Mouse (Mus musculus) adrenal gland, postnatal 14 days (tissue): ENCODE results near the gene Tmem106c. TPM values are rescaled to one million over a fixed set of nuclear protein-coding genes. Genes with fewer than 3 reads are reported as not detected.

Experiments
- DNase-seq: peaks from one replicate; pipeline ENCODE4 v3.0.0; 2021; ENCODE audit warnings: mixed read lengths
- long read RNA-seq, 2 experiments: library from polyadenylated mRNA; stranded (forward); transcript quantifications; one replicate each; pipeline ENCODE4 v2.0.0; 2021
- total RNA-seq: library from RNA; stranded (reverse); gene quantifications from 2 replicates; pipeline ENCODE4 v1.2.3, GENCODE M21; 2021

Tmem106c gene
- 39.4 and 40.9 TPM in 2 replicates for total RNA-seq
- long read RNA-seq, experiment 1, transcript Tmem106c-202 (8 exons, 1,455 nt): major isoform, 47 of 99 reads
- long read RNA-seq, experiment 1, transcript Tmem106c-201 (8 exons, 1,623 nt): minor isoform, 30 of 99 reads
- long read RNA-seq, experiment 1, partial matches to known transcripts: 5 of 99 reads
- long read RNA-seq, experiment 1, other reads (novel, unspliced or antisense): 17 of 99 reads
- long read RNA-seq, experiment 2, transcript Tmem106c-201 (8 exons, 1,623 nt): minor isoform, 22 of 78 reads
- long read RNA-seq, experiment 2, transcript Tmem106c-202 (8 exons, 1,455 nt): major isoform, 39 of 78 reads
- long read RNA-seq, experiment 2, partial matches to known transcripts: 7 of 78 reads
- long read RNA-seq, experiment 2, other reads (novel, unspliced or antisense): 10 of 78 reads

DNA sequence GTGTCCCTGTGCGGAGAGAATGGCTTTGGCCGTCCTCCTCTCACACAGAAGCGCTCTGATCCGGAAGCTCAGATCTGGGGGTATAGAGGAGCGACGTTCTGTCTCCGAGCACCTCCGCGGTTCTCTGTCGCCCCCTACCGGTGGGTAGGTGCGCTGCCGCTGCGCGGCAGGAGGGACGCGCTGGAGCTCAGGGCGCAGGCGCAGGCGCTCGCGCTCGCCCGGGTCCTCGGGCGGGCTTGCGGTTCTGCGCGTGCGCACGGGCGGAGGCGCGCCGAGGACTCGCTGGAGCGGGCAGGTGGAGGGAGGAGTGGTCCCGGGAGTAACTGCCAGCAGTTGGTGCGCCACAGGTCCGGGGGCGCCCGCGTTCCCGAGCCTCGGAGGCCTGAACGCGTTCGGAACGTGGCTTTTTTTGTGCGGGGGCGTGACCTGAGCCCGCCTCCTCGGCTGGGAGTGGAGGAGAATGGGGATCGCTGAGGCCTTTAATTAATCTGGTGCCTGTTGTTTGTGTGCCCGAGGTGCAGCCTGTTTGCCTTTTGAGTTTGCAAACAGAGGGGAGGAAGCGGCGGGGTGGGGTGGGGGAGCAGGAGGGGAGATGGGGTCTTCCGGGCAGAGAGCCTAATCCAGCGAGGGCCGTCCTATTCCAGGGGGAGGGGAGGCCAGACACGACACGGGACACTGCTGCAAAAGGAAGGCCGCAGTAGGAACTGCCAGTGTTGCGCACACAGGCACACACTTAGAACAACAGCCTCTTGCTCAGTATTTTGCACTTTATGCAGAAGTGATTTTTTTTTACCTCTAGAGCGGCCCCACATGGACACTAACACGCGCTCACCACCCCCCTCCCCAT is at the start of gene Tmem106c:
Tmem106c (plus strand) TSS at position 212 of the 847 bp plus-strand sequence.
- peak; percentile 96 for DNase-seq

DNA sequence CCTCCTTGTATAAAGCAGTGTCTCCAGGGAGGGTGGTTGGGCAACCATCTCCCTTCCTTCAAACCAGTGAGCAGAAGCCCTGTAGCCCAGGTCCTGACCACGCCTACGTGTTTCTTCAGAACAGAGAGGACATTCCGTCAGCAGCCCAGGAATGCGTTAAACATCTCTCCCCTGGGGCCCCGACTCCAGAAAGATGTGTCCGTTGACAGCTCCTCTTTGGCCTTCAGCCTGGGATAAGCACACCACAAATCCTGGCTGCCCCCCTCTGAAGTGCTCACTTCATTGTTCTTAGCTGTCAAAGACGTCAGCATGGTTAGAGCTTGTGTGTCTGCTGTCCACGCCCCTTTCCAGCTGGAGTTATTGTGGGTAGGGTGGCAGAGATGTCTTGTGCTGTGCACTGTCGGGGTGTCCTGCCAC is 49.7 kb upstream of the Tmem106c start:
- peak; percentile 72 for DNase-seq

DNA sequence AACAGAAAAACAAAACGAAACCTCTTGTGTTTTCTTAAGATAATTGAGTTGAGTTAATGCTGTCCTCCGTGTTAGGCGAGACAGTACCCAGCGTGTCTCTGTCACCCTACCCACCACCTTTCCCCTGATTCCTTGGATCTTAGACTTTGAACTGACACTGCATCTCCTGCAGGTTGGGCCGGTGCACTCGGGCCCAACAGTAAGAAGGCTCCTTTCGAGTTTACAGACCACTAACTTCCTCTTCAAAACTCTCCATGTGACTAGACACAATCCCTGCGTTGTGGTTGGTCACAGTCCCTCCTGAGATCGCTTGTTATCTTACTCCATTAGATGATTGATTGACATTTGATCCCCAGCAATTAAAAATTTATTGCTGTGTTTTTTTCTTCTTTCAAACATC is 46.0 kb upstream of the Tmem106c start:
- DNase-seq: no peak

DNA sequence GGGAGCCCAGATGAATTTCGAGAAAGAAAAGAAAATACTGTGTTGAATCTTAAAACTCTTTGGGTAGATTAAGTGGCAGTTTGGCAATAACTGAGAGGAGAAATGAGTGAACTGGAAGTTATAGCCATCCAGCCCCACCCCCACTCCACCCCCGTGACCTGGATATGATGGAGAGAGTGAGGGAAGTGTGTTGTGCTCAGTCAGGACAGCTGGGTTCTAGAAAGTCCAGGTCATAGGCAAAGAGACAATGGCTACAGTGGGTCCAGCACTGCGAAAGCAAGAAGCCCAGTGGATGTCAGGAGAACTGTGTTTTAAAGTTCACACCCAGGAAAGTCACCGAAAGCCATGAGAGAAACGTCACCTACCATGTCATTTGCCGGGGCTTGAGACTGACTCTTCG is 44.8 kb upstream of the Tmem106c start:
- DNase-seq: no peak

DNA sequence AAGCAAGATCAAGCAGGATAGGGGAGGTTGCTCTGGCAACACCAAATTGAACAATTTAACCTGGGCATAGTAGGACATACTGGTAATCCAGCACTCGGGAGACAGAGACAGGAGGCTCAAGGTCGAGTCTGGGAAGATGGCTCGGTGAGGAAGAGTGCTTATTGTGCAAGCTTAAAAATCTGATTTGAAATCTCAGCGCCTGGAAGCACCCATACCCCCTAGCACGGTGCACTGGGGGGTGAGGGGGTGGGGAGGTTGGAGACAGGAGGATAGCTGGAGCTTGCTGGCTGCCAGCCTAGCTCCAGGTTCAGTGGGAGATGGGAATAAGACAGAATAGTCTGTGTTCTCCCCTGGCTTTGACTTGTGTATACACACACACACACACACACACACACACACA is 43.7 kb upstream of the Tmem106c start:
- no peak for DNase-seq

- DNase-seq: no peak
Observed at GRCm38 (mm10) chr15:97921796-97922195, 42.2 kb upstream of the Tmem106c start.

- DNase-seq: no peak
Observed at GRCm38 (mm10) chr15:97922421-97922820, 41.6 kb upstream of the Tmem106c start.

DNA sequence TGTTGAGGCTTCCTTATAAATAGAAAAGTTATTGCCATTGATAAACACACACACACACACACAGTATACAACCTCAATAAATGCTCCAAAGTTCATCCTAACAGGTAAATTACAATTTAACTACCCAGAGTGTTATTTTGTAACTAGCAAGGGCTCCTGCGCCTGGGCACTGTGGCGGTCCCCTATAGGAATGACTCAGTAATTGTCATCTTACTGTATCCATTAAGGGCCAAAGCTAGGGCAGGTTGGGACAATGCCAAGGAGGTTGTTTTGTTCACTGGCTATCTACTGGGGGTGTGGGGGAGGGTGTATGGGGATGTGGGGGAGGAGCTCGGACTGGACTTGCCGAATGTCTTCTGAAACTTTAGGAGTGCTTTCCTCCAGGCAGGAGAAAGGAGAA is 37.0 kb upstream of the Tmem106c start:
- DNase-seq: no peak

GRCm38 (mm10) chr15:97927821-97928220 is 36.2 kb upstream of the Tmem106c start:
- no peak for DNase-seq

DNA sequence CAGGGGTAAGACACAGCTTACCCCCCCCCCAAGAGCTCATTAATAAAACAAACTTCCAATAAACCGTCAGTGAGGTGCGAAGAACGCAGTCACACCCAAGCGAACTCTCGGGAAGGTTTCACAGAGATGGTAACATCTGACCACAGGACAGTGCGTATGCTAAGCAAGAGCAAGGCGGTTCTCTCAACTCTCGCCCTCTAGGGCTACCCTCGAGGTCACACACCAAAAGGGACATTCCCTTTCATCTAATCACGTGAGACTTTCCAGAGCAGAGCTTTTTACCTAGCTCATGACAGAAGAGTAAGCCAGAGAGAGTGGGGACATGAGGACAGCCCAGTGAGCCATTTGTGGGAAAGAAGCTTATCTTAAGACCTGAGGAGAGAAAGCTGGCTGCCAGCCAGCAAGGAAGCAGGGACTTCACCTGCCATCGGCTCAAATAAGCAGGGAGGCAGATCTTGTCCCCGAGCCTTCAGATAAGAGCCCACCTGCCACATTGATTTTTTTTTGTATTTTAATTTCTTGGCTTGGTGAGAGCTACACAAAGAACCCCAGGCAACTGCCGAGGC is 34.7 kb upstream of the Tmem106c start:
- DNase-seq: no peak

DNA sequence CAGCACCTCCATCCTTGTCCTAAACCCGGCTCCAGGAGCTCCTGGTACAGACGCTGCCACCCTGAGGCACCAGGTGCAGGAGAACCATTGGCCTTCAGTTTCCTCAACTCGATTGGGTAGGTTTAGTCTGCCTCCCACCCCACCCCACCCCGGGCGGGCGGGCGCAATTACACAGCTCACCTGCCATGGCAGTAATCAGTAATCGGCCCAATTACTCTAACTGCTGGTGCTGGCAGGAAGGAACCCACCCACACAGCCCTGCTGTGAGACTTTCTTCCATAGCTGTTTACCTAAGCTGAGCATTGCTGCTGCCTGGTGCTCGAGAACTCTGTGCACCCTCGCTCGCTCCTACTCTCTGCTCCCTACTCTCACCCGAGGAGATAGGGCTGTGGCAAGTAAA is 31.6 kb upstream of the Tmem106c start:
- no peak for DNase-seq

- no peak for DNase-seq
Observed at GRCm38 (mm10) chr15:97938580-97938979, 25.4 kb upstream of the Tmem106c start.

- DNase-seq: no peak
Observed at GRCm38 (mm10) chr15:97940088-97940487, 23.9 kb upstream of the Tmem106c start.

DNA sequence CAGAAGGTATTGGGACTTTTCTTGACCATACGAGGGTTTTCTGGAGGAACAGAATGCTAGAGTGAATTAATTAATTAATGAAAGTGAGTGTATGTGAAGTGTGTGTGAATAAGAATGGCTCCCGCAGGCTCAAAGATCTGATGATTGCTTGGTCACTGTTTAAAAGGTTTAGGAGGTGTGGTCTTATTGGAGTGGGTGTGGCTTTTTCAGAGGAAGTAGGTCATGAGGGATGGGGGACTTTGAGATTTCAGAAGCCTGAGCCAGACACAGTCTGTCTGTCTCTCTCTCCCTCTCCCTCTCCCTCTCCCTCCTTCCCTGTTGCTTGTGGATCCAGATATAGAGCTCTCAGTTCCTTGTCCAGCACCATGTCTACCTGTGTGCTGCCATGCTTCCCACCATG is 22.7 kb upstream of the Tmem106c start:
- no peak for DNase-seq

DNA sequence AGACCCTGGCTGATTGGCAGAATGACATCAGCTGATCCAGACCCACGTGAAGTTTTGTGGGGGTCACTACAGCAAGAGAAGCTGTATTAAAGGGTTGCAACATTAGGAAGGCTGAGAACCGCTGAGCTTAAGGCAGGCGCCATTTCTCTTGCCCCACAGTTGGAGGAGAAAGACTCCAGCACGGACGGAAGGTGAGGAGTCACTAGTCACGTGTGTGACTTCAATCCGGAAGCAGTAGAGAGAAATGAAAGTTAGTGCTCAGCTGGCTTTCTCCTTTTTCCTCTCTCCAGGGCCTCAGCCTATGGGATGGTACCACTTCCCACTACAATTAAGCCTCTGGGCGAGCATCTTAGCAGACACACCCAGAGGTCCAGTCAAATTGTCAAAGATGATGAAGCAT is 21.5 kb upstream of the Tmem106c start:
- no peak for DNase-seq

DNA sequence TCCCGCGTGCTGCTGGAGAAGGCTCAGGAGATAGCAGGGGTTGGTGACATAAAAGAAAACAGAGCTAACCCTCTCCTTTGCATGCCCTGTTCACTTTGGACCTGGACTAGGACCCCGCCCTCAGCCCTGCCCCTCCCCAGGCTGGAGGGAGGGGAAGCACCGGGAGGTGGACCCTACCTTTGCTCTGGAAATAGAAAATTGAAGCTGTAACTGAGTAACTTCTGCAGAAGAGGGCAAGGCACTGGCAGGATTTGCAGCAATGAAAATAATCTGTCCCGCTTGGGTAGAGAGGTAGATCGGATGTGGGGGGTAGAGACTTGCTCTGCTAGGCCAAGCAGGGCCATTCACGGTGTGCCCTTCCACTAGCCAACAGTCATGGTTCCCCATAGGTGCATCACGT is 20.6 kb upstream of the Tmem106c start:
- DNase-seq: no peak

DNA sequence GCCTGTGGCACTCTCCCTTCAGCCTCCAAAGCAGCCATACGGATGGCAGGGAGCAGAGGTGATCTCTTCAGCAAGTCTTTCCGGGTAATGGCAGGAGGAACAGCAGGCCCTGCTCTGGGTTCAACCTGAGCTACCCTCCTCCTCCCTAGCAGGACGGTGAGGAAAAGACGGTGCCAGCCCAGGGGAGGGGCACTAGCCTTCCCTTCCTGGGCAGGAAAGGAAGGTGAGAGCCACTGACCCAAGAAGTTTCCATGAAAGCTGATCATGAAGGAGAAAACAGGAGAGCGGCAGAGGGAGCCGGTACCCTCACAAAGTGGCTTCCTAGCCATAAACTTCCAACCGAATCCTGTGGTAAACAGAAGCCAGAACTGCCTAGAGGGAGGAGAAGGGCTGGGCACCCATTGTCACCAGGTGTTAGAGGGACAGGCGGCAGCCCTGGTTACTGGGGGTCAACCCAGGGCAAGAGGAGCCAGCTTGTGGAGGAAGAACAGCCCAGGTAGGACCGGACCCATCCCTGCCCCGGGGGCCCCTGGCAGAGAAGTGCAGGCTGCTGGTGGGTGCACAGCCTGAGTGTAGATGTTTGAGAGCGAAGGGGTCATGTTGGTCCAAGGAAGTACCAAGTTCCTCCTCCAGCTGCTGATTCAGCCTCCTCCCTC is 19.0 kb upstream of the Tmem106c start:
- no peak for DNase-seq

- DNase-seq: no peak
Observed at GRCm38 (mm10) chr15:97945656-97946315, 18.2 kb upstream of the Tmem106c start.

DNA sequence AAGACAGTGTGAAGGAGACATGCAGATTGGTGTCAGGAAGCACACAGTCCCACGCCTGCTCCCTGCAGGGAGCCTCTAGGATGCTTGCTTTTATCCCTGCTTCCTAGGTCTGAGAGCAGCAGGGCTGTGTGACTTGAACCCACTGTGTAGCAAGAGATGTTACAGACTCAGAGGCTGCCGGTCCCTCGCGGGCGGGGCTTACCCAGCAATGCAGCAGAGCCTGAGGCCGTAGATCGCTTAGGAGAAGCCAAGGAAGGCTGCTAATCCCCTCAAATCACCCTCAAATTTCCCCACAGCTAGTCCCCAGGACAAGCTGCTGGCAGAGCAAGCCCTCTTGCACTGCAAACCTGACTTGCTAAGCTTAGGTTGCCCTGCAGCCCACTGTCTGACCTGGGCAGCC is 15.3 kb upstream of the Tmem106c start:
- no peak for DNase-seq

DNA sequence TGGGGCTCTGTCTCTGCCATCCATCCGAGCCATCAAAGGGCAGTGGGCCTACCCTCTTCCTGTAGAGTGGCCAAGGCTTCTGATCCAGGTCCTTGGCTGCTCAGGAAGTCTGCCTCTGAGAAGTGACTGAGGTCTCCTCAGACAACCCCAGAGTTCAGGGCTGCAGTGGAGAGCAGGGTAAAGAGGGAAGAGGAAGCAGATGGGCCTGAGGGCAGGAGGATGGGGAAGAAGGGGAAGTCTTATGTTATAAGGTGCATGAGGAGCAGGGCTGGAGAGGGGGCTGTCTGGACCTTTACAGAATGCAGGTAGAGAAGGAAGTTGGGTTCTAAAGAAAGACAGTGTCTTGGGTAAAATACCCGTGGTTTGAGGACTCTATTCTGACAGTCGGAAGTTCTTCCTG is 14.3 kb upstream of the Tmem106c start:
- DNase-seq: no peak

DNA sequence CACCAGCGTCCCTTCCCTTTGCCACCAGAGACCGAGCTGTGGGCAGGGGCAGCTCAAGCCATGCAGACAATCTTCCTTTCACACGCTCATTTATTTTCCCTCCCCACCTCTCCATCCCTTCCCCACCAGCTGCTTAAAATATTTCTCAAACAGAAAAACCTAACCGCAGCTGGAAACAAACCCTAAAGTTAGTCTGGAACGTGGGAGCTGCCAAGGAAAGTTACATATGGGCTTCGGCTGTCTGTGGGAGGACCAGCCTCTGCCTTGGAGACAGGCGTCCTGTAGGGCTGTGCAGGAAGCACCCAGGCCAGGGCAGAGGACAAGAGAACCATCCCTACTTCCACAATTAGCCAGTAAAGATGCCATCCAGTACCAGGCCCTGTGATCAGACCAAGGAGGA is 13.8 kb upstream of the Tmem106c start:
- no peak for DNase-seq
